Mouse (Mus musculus) embryo, embryonic 9.5 days (tissue): Measurements from ENCODE around the gene Gm14214.

ENCODE experiments used
- DNase-seq: peaks from one replicate; pipeline ENCODE4 v3.0.0-alpha.2; 2017; ENCODE audit errors: extremely low spot score

Gm14214 gene

GRCm38 (mm10) chr2:154731916-154732315 is 37.9 kb downstream of the Gm14214 start:
- DNase-seq: no peak

GRCm38 (mm10) chr2:154730841-154731240 is 39.0 kb downstream of the Gm14214 start:
- no peak for DNase-seq

- no peak for DNase-seq
These were observed 40.1 kb downstream of the Gm14214 start for GRCm38 (mm10) chr2:154729737-154730136.

GRCm38 (mm10) chr2:154723473-154723872 is 46.4 kb downstream of the Gm14214 start:
- DNase-seq: no peak

GRCm38 (mm10) chr2:154720315-154720714 is 49.5 kb downstream of the Gm14214 start:
- DNase-seq: no peak
